8 mouse cellular contexts compared by ENCODE assay signal in genomic region chr4:132039975-132040645, GRCm38 (mm10). TPM values are rescaled to one million over a fixed set of nuclear protein-coding genes. Genes with fewer than 3 reads are reported as not detected.
DNase-seq lines count a peak whose midpoint lies in the region; ATAC-seq and TF ChIP-seq lines count a peak whose summit lies in the region.

No protein-coding gene starts in this region.

- no peak for DNase-seq in layer of hippocampus, adult 2 months (ENCODE audit: low spot score in 2 of 2)
- DNase-seq in layer of hippocampus, postnatal 36 days, result no peak
- DNase-seq in c-Kit-positive CD71-negative TER-119-negative erythroid progenitor cells, embryonic 14.5 days (ENCODE audit: low read depth), result peak; percentile 60
- peak; percentile 17 to 73 for DNase-seq in thymus, adult 18-20 months
- DNase-seq in kidney, postnatal 10 days, result no peak
- no peak for DNase-seq in kidney, adult 18-20 months
- no peak for DNase-seq in layer of hippocampus, adult 8-10 months (ENCODE audit: low spot score in 2 of 2)

- H3K4me2 ChIP-seq in liver, embryonic 16.5 days (ENCODE audit: low read depth, low read length), result peak overlapping the region; percentile 12

- no peaks in the 10 kb centered on the region for H3K9me3 ChIP-seq in liver, embryonic 16.5 days (replicated peaks; ENCODE audit: control insufficient read depth, low read length)

- H3K9ac ChIP-seq in liver, embryonic 16.5 days (ENCODE audit: low read depth, low read length), result peak overlapping the region; percentile 36

- 13% methylated on average over 8 of the region's 8 CpGs for WGBS in liver, embryonic 16.5 days (ENCODE audit: insufficient replicate concordance)

- TF ChIP-seq CTCF in layer of hippocampus, adult 2 months (conservative IDR thresholded peaks at IDR 0.05), result no peak

- peak; percentile 75 for ATAC-seq in liver, embryonic 16.5 days (ENCODE audit: low read depth)

- H3K27ac ChIP-seq in layer of hippocampus, adult 2 months, result peak overlapping the region; percentile 37; the same call in 1 of the 2 replicates
- H3K27ac ChIP-seq in liver, embryonic 16.5 days (ENCODE audit: low read length), result peak overlapping the region; percentile 72

- H3K4me1 ChIP-seq in liver, embryonic 16.5 days (ENCODE audit: control insufficient read depth, low read depth, low read length), result peaks cover 61% of the 10 kb centered on the region

- no peaks in the 10 kb centered on the region for H3K27me3 ChIP-seq in liver, embryonic 16.5 days (ENCODE audit: control insufficient read depth, insufficient read depth, low read depth, low read length)

- peaks cover 11% of the 10 kb centered on the region; the same call in 1 of the 2 replicates for H3K36me3 ChIP-seq in liver, embryonic 16.5 days (ENCODE audit: control insufficient read depth, insufficient read depth)

- H3K4me3 ChIP-seq in layer of hippocampus, adult 2 months, result no peak overlapping the region
- 0 out of 2 replicates have a peak overlapping the region, but pooled peaks have one; percentile 1 for H3K4me3 ChIP-seq in liver, embryonic 16.5 days (ENCODE audit: low read depth, low read length)

RNA-seq across cellular contexts. Expression of gene Gm10300, which starts 34.4 kb away (rescaled TPM):
- total RNA-seq in layer of hippocampus, adult 2 months (2021), result not detected
- not detected for total RNA-seq in layer of hippocampus, postnatal 36 days (2021)
- 0.33 and 0.46 TPM in 2 replicates for polyA plus RNA-seq in liver, embryonic 16.5 days (2015; fragmentation: Nextera tagmentation; extraction: Ambion mirVana)
- under 1 TPM in 2 of 4 experiments, not detected in 2; 0.20 to 0.23 TPM for total RNA-seq in layer of hippocampus, adult 8-10 months (2022)

RNA-seq across cellular contexts. Expression of gene Epb41, which starts 35.0 kb away (rescaled TPM):
- 10 to 100 TPM; 21.5 to 23.2 TPM for total RNA-seq in layer of hippocampus, adult 2 months (2021)
- total RNA-seq in layer of hippocampus, postnatal 36 days (2021), result 10 to 100 TPM; 16.9 to 23.7 TPM
- polyA plus RNA-seq in liver, embryonic 16.5 days (2015; fragmentation: Nextera tagmentation; extraction: Ambion mirVana), result 196 and 232 TPM in 2 replicates
- 10 to 100 TPM; 23.0 to 27.9 (median 25.7) TPM for total RNA-seq in layer of hippocampus, adult 8-10 months (2022)

Comparison
In these comparisons a context has a peak if more than half of its experiments do, and no peak if none do; other contexts are left out.
1. DNase-seq: peak in c-Kit-positive CD71-negative TER-119-negative erythroid progenitor cells, embryonic 14.5 days (single experiment) and thymus, adult 18-20 months (2 of 2); none in layer of hippocampus, adult 2 months (0 of 2), layer of hippocampus, postnatal 36 days (0 of 2), kidney, postnatal 10 days (single experiment), kidney, adult 18-20 months (single experiment) and layer of hippocampus, adult 8-10 months (0 of 2).